Mouse (Mus musculus) cerebellum, postnatal 4 days (tissue): ENCODE results near the gene Hnrnpul2.
"Not testable (repeated sequence)": the region's sequence is repeated elsewhere in the genome, so short reads cannot be mapped to it uniquely, and the experiment has no call there.

Source experiments
- DNase-seq, 2 experiments: peaks; one replicate each; pipeline ENCODE4 v3.0.0; 2022; ENCODE audit warnings: low spot score in 2 of 2, mixed read lengths in 1 of 2

Hnrnpul2 gene

DNA sequence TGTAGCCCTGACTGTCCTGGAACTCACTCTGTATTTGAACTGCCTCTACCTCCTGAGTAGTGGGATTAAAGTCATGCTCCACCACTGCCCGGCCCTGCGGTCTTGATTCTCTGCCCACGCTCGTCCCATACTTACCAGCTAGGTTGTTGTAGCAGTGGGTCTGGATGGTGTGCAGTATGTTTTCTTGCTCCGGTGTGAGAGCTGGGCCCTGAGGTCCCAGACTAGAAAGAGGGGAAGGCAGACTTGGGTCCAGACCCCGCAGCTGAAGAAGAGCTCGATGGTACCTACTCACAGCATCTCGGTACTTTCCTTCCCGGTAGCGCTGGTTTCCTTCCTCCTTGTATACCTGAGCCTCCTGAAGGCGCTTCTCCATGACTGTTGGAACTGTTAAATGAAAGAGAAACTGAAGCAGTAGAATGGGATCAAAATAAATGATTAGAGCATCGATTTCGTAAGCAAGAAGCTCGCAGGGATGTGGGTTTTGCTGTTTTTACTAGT, 1.5 kb upstream of the Hnrnpul2 start:
- DNase-seq, result no peak

DNA sequence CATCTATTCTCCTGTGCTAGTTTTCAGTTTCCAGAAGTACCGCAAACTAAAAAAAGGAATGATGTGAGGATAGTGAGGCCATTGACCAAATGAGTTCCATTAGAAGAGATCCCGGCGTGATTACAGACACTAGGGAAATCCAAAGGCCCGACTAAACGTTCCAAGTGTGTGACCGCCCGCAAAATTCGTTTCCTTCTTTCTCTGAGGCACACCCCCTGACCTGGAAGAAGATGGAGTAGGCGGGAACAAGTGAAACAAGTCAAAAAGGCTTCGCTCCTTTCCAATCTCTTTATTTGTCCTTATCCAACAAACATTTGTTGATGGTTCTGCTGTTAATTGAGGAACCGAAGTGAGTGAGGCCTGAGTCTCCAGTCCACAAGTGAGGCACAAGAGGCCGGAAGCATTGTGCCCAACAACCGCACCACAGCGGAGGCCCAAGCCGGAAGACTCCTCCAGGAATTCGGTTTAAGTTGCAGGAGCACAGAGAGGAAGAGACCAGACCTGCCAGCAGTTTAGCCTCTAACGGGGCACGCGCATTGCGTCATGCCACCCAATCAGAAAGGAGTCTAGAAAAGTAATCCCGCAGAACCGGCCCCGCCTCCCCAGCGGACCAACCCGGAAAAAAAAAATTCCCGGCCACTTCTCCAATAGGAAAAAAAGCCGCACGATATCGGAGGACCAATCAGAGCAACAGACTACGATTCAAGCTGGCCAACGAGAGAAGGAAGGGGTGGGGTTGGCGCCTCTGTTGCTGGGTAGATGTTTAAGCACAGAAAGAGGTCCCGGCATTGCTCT, 812 bp upstream of the Hnrnpul2 start, which contains the start of gene Ttc9c:
TSS of gene Ttc9c (minus strand) at position 533 of the 795 bp plus-strand sequence.
- DNase-seq, result peak; percentile 82 to 91

DNA sequence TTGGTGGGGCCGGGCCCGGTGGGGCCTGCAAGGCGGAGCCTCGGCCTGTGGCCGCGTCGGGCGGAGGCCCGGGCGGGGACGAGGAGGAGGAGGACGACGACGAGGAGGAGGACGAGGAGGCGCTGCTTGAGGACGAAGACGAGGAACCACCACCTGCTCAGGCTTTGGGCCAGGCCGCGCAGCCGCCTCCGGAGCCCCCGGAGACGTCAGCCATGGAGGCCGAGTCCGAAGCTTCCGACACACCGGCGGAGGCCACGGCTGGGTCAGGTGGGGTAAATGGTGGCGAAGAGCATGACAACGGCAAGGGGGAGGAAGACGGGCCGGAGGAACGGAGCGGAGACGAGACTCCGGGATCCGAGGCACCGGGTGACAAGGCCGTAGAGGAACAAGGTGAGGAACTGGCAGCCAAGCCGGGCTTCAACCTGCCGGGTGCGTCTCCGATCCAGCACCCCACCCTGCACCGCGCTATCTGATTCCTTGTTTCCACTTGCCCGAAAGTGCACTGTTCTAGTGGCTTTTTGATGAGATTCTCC, 680 bp downstream of the Hnrnpul2 start:
- DNase-seq, result no peak

DNA sequence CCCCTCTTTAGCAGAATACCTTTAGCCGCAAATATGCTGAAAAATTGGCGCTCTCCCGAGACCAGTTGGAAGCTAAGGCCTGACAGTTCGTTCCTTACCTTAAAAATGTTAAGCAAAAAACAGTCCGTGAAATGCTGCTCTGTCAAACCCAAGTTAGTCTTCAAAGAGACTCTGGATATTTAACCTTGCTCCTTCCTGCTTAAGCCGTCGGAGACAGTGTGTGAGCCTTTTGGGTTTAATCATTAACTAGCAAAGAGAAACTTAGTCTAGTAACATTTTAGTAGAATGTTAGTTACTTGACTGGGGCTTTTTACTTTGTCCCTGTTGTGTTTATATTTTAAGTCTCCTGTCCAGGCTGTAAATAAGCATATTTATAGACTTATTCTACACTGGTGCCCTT, 1.3 kb downstream of the Hnrnpul2 start:
- DNase-seq, result no peak

DNA sequence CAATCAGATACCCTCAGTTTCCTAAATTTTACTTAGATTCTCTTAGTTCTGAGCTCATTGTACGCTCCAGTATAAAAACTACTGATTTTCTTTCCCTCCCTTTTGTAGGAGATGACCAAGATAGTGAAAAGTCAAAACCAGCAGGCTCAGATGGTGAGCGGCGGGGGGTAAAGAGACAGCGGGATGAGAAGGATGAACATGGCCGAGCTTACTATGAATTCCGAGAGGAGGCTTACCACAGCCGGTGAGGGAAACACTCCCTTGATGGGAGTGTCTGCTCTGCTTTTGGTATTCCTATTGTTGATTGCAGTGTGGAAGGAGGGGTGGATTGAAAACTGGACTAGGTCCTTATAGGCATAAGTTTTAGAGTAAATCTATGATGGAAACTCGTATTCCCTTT, 2.9 kb downstream of the Hnrnpul2 start:
- DNase-seq, result no peak

DNA sequence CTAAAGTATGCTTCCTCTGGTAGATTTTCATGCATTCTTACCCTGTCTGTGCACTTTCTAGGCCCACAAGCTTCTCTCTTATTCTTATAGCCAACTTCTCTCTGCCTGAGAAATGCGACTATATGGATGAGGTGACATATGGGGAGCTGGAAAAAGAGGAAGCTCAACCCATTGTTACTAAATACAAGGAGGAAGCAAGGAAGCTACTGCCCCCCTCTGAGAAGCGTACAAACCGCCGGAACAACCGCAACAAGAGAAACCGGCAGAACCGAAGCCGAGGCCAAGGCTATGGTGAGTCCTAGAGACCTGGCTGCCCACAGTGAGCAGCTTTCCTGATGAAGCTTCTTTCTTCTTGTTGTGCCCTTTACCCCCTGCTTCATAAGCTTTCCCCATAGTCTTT, 9.8 kb downstream of the Hnrnpul2 start, which contains the start of gene AC129217.1:
TSS of gene AC129217.1 (plus strand) at position 114 of the 400 bp plus-strand sequence.
- no peak for DNase-seq

DNA sequence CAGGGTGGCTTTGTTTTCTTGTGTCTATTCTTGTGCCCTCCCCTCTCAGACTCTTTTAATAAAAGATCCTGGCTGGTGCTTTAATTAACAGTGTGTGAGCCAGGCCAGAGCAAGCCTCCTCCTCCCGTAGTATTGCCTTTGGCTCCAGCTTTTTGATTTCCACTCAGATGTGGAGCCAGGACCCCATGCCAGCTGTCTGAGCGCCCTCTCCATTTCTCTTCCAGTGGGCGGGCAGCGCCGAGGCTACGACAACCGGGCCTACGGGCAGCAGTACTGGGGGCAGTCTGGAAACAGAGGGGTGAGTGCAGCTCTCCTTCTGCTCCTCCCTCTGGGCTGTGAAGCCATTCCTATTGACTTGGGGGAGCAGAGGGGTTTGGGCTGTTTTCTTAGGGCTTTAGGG, 10.9 kb downstream of the Hnrnpul2 start:
- no peak for DNase-seq

DNA sequence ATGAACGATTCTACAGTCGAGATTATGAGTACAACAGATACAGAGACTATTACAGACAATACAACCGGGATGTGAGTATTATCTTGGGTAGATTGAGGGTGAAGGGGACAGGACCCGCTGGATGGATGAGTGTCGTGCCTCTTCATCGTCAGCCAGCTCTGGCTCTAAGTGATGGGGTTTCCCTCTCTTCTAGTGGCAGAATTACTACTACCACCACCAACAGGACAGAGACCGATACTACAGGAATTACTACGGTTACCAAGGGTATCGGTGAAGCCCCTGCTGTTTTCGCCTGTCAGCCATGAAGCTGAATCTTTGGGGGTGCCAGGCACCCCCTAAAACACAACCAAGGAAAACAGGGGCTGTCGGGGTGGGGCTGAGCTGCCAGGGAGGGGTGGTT, 11.5 kb downstream of the Hnrnpul2 start:
- DNase-seq, result no peak

DNA sequence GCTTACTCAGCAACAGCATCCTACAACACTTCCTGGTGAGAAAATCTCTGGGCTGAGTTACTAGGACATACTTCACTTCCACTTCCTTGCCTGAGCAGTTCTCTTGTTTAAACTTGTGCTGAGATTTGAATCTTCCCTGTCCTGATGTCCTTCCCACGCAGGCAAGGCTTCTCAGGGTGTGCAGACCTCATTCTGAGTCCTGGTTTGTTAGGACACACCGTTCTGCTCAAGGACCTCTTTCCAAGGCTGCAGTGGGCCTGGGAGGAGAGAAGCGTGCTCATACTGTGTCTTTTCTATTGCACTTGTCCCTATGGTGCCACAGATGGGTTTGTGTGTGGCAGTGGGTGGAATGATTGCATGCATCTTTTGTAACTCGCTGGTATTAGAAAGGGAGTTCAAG, 13.2 kb downstream of the Hnrnpul2 start:
- no peak for DNase-seq

DNA sequence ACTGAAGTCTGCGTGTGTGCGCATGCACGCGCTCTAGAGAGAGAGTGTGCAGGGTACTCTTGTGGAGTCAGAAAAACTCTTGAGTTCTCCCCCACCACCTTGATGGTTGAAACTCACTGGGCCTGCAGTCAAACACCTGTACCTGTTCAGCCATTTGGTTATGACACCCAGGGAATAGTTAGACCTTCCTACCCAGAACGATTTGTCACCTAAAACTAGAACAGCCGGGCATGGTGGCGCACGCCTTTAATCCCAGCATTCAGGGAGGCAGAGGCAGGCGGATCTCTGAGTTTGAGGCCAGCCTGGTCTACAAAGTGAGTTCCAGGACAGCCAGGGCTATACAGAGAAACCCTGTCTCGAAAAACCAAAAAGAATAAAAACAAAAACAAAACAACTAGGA, 16.5 kb downstream of the Hnrnpul2 start:
- not testable (repeated sequence) for DNase-seq

DNA sequence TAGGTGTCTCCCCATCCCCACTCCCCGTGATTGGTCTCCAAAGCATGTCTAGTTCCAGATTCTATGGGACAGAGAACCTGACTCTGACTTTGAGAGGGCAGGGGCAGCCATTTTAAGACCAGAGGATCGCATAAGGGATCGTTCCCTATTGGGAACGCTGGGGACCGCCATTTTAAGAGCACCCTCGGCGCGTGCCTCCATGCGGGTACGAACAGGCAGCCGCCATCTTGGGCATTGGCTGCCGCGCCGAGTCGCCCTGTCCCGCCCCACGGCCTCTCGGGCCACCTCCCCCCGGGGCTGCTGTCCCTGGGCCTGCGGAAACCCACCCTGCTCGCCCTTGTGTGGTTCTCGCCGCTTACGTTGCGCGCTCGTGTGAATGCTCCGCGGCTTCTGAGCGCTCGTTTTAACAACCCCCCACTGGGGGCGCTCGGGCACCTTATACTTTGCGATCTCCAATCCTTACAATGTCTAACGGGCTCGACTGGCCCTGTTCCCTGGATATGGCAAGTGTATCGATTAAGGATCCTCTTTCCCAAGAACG, 17.5 kb downstream of the Hnrnpul2 start, which contains the start of gene Bscl2:
TSS of gene Bscl2 (plus strand) at position 217 of the 541 bp plus-strand sequence.
- peak; percentile 79 to 84 for DNase-seq

DNA sequence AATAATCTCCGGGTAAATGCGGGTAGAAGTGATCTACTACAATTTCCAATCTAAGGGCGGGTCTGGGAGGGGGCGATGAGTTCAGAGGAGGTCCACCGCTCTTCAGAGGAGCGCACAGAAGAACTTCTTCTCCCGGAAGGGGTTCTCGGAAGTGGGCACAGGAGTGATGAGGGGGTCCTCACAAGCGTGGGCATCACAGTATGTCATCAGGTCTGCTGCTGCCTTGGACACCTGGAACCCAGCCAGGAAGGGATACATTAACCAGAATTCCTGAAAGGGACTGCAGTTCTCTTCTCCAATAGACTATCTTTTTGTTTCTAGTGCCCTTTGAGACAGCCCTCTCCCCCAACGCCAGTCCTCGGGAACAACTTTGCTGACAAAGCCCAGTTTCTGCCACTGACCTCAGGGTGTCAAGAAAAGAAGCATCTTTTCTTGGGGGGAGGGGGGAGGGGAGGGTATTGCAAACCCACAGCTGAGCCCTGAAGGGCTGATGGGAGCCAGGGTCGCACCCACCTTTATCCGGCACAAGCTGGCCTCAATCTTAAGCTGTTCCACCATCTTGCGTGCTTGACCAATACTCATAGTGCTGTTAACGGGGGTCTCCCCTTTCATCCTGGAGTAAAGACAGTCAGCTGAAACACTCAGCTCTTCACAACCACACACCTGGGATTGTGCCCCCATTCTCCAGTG, 18.4 kb downstream of the Hnrnpul2 start:
- peak in 1 of 2 experiments; percentile 49 for DNase-seq

DNA sequence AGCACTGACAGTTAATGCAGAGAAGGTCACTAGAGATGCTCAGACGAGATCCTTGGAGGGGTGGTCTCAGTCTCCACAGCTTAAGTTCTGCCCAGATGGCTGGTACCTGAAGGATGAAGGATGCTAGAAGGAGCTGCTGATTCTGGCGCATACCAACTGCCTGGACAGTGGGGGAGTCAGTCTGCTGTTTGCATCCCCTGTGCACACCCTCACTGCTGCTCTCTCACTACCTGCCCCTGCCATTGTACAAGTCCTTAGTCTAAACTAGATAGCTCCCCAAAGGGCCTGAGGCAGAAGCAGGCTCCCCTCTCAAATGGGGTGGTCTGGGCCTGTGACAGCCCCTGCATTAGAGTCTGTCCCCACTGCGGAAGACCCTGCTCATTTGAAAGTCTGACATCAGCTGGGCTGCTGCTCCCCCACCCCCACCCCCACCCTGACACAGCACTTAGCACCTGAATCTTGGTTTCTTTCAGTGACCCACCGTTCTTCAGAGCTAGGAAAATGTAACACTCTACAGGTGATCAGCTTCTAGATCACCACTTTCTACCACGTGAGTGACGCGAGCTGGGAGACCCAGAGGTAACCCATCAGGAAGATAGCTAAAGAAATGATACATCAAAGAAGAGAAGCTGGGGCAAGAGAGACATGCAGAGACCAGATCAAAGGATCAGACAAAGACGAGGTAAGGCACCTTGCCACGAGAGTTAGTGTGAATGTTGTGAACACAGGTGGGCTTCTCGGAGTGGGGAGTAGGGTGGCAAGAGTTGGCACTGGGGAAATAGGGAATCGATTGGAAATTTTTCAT, 19.5 kb downstream of the Hnrnpul2 start, which contains the start of gene Gng3:
TSS of gene Gng3 (minus strand) at position 92 of the 805 bp plus-strand sequence.
- peak in 1 of 2 experiments; percentile 73 for DNase-seq

DNA sequence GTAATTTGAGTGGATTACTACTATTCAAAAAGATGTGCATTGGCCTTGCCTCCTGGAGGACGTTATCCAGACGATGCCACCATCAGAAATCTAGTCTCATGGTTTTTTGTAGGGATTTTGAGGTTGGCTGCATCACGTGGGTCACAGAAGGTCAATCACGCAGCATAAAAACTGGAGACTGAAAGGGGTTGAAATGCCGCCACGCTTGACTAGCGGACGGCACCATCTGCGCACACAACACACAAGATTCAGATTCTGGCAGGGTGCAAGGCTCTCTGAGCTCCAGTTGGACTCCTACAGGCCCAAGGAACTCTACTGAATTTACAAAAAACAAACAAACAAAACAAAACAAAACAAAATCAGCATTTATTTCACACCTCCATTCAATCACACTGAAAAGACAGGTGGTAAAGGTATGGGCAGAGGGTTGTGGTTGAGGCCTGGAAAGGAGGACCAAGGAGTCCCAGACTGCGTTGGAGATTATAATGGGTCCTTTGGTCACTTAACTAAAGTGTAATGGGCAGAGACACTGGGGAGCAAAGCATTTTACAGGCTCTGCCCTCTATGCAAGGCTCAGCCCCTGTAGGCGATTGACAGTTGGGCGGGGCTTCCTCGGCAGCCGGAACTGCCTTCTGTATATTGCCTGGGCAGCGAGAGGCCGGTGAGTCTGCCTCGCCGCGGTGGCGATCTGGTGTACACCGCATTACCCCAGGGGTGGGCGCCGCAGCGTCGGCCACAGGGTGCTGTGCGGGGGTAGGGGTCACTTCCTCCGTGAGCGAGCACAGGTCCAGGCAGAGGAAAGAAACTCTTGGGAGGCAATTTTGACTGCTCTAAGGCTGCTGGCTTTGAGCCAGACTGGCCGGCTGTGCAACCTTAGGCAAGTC, 20.3 kb downstream of the Hnrnpul2 start:
- DNase-seq, result peak in 1 of 2 experiments; percentile 69

DNA sequence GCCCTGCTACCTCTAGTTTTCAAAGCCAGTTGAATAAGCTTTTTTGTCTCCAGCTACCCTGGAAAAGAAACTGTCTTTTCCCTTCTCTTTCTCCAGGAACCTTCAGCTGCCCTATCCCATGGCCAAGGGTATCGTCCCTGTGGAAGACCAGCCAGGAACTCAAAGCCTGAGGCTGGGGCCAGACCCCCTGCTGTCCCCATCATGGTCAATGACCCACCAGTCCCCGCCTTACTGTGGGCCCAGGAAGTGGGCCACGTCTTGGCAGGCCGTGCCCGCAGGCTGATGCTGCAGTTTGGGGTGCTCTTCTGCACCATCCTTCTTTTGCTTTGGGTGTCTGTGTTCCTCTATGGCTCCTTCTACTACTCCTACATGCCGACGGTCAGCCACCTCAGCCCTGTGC, 21.2 kb downstream of the Hnrnpul2 start:
- no peak for DNase-seq

DNA sequence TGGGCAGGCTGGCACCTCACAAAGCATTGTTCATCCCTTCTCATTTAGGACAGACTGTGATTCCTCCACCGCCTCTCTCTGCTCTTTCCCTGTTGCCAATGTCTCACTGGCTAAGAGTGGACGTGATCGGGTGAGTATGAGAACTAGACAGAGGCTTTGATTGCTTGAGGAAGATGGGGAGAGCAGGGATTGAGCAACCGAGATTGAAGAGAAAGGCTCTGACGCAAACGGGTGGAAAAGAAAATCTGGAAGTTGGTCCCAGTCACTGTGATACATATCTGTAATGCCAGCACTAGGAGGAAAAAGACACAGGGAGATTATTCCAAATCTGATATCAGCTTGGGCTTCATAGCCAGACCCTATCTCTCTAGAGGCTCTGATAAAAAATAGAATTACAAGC, 23.2 kb downstream of the Hnrnpul2 start:
- no peak for DNase-seq

DNA sequence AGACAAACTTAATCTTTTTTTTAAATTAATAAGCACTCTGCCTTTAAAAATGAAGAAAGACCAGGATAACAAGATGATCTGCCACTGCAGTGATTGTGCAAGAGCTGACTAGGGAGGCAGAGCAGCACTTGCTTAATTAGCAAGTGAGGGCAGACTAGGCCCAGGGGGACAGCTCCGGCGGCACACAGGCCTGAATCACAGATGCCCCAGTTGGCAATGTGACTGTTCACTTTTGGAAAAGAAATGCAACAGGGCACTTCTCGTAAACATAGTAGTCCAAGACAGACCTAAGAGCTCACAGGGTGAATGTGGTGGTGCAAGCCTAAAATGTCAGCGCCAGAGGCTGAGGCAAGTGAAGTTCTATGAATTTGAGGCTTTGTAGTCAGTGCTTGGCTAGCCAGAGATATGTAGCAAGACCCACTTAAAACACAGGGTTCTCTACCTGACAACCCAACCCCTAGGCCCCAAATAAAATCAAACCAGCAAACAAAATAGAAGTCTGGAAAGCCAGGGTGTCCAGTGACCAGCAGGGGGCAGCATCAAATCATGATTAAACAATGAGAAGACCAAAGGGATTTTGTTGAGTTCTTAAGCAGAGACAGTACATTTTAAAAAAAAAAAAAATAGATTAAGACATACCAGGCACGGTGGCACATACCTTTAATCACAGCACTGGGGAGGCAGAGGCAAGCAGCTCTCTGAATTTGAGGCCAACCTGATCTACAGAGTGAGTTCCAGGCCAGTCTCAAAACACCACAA, 24.7 kb downstream of the Hnrnpul2 start:
- peak; percentile 57 to 80 for DNase-seq

DNA sequence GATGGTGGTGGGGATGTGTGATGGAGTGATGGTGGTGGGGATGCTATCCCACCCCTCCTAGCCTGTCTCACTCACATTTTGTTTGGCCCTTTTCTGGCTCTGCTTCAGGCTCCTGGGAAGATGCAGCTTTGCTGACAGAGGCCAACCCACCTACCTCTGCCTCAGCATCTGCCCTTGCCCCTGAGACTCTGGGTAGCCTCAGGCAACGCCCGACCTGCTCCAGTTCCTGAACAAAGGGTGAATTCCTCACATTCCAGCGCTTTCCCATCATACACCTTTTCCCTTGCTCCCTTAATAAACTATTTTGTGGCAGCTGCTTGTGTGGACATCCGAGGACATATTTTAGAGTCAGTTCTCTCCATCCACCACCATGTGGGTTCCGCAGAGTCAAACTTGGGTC, 28.5 kb downstream of the Hnrnpul2 start:
- no peak for DNase-seq

DNA sequence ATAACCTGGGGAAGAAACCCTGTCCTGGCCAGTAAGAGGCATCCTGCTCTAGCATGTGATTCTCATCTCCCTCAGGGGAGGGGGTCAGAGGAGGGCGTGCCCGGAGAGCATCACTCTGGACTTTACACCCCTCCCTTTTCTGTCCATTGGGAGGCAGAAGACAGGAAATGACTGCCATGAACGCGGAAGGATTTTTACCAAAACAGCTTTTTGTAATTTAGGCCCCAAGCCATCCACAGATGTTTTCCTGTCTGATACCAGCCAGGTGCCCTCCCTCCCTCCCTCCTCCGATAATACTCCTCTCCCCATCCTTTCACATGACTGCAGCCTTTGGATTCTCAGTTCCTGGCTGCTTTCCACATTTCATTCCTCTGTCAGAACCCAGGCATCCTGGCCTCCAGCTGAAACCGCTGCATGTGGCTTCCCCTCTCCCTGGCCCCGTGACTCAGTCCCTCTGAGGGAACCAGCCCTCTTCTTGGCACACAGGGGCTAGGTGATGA, 30.6 kb downstream of the Hnrnpul2 start, which contains the start of gene Lrrn4cl:
TSS of gene Lrrn4cl (plus strand) at position 367 of the 500 bp plus-strand sequence.
- DNase-seq, result no peak
